Mouse (Mus musculus) effector memory CD4-positive, alpha-beta T cell, adult 7 months (primary cell): ENCODE results near the gene Ifna9. TPM values are rescaled to one million over a fixed set of nuclear protein-coding genes. Genes with fewer than 3 reads are reported as not detected.

Experiments used
- polyA plus RNA-seq: library from polyadenylated mRNA; unstranded; fragments of 100-300 nt; shearing (Covaris generic); gene quantifications from one replicate; pipeline ENCODE4 v1.2.1, GENCODE M21; 2017

The Ifna9 gene
- polyA plus RNA-seq: not detected

GRCm38 (mm10) chr4:88592285-88592684, at the start of gene Ifna9:
Ifna9 (minus strand) TSS chr4:88592385.

GRCm38 (mm10) chr4:88634311-88634710, 42.1 kb upstream of the Ifna9 start, which contains the start of gene C87499:
C87499 (minus strand) TSS chr4:88634411.

GRCm38 (mm10) chr4:88603276-88603675, 11.1 kb upstream of the Ifna9 start, which contains the start of gene Ifna12:
Ifna12 (minus strand) TSS chr4:88603376.

GRCm38 (mm10) chr4:88571698-88572097, 20.5 kb downstream of the Ifna9 start, which contains the start of gene Ifna14:
Ifna14 (minus strand) TSS chr4:88571798.

GRCm38 (mm10) chr4:88558145-88558544, 34.0 kb downstream of the Ifna9 start, which contains the start of gene Ifna15:
Ifna15 (minus strand) TSS chr4:88558245.

Other genes starting within 250 kb of the Ifna9 start
- gene Hacd4, start 153.5 kb downstream of the Ifna9 start, polyA plus RNA-seq: 0.73 TPM
- 0.69 TPM for gene Ifnb1, start 69.6 kb downstream of the Ifna9 start, polyA plus RNA-seq
- not detected for gene Ifna15, start 34.1 kb downstream of the Ifna9 start, polyA plus RNA-seq
- gene Ifna14, start 20.6 kb downstream of the Ifna9 start, polyA plus RNA-seq: not detected
- gene Ifna12, start 11.0 kb upstream of the Ifna9 start, polyA plus RNA-seq: not detected
- gene C87499, start 42.0 kb upstream of the Ifna9 start, polyA plus RNA-seq: not detected
- gene Ifna13, start 52.1 kb upstream of the Ifna9 start, polyA plus RNA-seq: not detected
- not detected for gene Ifna16, start 84.5 kb upstream of the Ifna9 start, polyA plus RNA-seq
- not detected for gene Ifna2, start 91.5 kb upstream of the Ifna9 start, polyA plus RNA-seq
- not detected for gene Ifnab, start 99.0 kb upstream of the Ifna9 start, polyA plus RNA-seq
- 0.74 TPM for gene Gm26566, start 129.4 kb upstream of the Ifna9 start, polyA plus RNA-seq
- gene Klhl9, start 130.1 kb upstream of the Ifna9 start, polyA plus RNA-seq: 15.4 TPM
- not detected for gene Gm13271, start 162.5 kb upstream of the Ifna9 start, polyA plus RNA-seq
- not detected for gene Gm13283, start 167.7 kb upstream of the Ifna9 start, polyA plus RNA-seq
- not detected for gene Gm13290, start 181.4 kb upstream of the Ifna9 start, polyA plus RNA-seq
- gene Gm13289, start 184.5 kb upstream of the Ifna9 start, polyA plus RNA-seq: not detected
- gene Gm13272, start 187.5 kb upstream of the Ifna9 start, polyA plus RNA-seq: not detected
- gene Ifnz, start 189.7 kb upstream of the Ifna9 start, polyA plus RNA-seq: 0.28 TPM
- not detected for gene Gm13276, start 193.3 kb upstream of the Ifna9 start, polyA plus RNA-seq
- gene Gm13277, start 196.2 kb upstream of the Ifna9 start, polyA plus RNA-seq: not detected
- gene Gm13278, start 199.2 kb upstream of the Ifna9 start, polyA plus RNA-seq: not detected
- gene Gm13275, start 202.1 kb upstream of the Ifna9 start, polyA plus RNA-seq: not detected
- not detected for gene Gm13279, start 205.0 kb upstream of the Ifna9 start, polyA plus RNA-seq
- gene Gm13285, start 207.3 kb upstream of the Ifna9 start, polyA plus RNA-seq: 1.1 TPM
- not detected for gene Gm13287, start 210.9 kb upstream of the Ifna9 start, polyA plus RNA-seq
- not detected for gene Gm13288, start 213.1 kb upstream of the Ifna9 start, polyA plus RNA-seq
- not detected for gene Ifna7, start 223.8 kb upstream of the Ifna9 start, polyA plus RNA-seq
- not detected for gene Ifna11, start 227.6 kb upstream of the Ifna9 start, polyA plus RNA-seq
- gene Ifna6, start 235.0 kb upstream of the Ifna9 start, polyA plus RNA-seq: not detected
- gene Ifna5, start 243.1 kb upstream of the Ifna9 start, polyA plus RNA-seq: not detected
- not detected for gene Ifna4, start 249.5 kb upstream of the Ifna9 start, polyA plus RNA-seq